Mouse (Mus musculus) left cerebral cortex, postnatal 25 days (tissue): ENCODE measurements around the gene Cphx3. TPM values are rescaled to one million over a fixed set of nuclear protein-coding genes. Genes with fewer than 3 reads are reported as not detected.
"Not testable (repeated sequence)": the region's sequence is repeated elsewhere in the genome, so short reads cannot be mapped to it uniquely, and the experiment has no call there.

Source experiments
- DNase-seq, 2 experiments: peaks; one replicate each; pipeline ENCODE4 v3.0.0; 2022; ENCODE audit warnings: low spot score in 2 of 2, mixed read lengths in 1 of 2
- intact Hi-C: fragments of 180-260 bp; cut with DNase I; formaldehyde crosslinking; loops from one replicate; pipeline ENCODE4 v1.15.1; 2025
- total RNA-seq, 2 experiments: library from RNA; stranded (reverse); gene quantifications; 2 replicates each; pipeline ENCODE4 v1.2.3; 2021

Gene Cphx3
- not detected for total RNA-seq

GRCm38 (mm10) chr14:26081997-26082396 is at the start of gene Cphx3:
Gene Cphx3, plus strand, starts transcription at chr14:26082297.
- not testable (repeated sequence) for DNase-seq

GRCm38 (mm10) chr14:26034364-26034763 is 47.7 kb upstream of the Cphx3 start:
- DNase-seq, intact Hi-C loops: not testable (repeated sequence)

More at GRCm38 (mm10) chr14:26081997-26082396, at the start of gene Cphx3:
- intact Hi-C loops: not testable (repeated sequence)

GRCm38 (mm10) chr14:26035439-26035838 is 46.7 kb upstream of the Cphx3 start:
- DNase-seq, intact Hi-C loops: not testable (repeated sequence)

GRCm38 (mm10) chr14:26042611-26043010 is 39.5 kb upstream of the Cphx3 start, which contains the start of gene Gm9780:
Gene Gm9780, minus strand, starts transcription at chr14:26042711.
- intact Hi-C loops, DNase-seq: not testable (repeated sequence)

- DNase-seq, intact Hi-C loops: not testable (repeated sequence)
These were observed 37.1 kb upstream of the Cphx3 start for GRCm38 (mm10) chr14:26045007-26045406.

GRCm38 (mm10) chr14:26047026-26047425 is 35.1 kb upstream of the Cphx3 start:
- DNase-seq, intact Hi-C loops: not testable (repeated sequence)

GRCm38 (mm10) chr14:26048767-26049166 is 33.3 kb upstream of the Cphx3 start:
- DNase-seq, intact Hi-C loops: not testable (repeated sequence)

GRCm38 (mm10) chr14:26058184-26058583 is 23.9 kb upstream of the Cphx3 start:
- intact Hi-C loops, DNase-seq: not testable (repeated sequence)

GRCm38 (mm10) chr14:26059362-26059761 is 22.7 kb upstream of the Cphx3 start:
- intact Hi-C loops, DNase-seq: not testable (repeated sequence)

GRCm38 (mm10) chr14:26066574-26067324 is 15.3 kb upstream of the Cphx3 start:
- intact Hi-C loops, DNase-seq: not testable (repeated sequence)

- intact Hi-C loops, DNase-seq: not testable (repeated sequence)
These were observed 14.8 kb upstream of the Cphx3 start, which contains the start of gene Tmem254c for GRCm38 (mm10) chr14:26067325-26067633. Gene Tmem254c, minus strand, starts transcription at chr14:26067355.

GRCm38 (mm10) chr14:26076620-26077390 is 5.3 kb upstream of the Cphx3 start:
- intact Hi-C loops, DNase-seq: not testable (repeated sequence)

GRCm38 (mm10) chr14:26081216-26081615 is 881 bp upstream of the Cphx3 start, which contains the start of gene Cphx2:
Gene Cphx2, plus strand, starts transcription at chr14:26081516.
- intact Hi-C loops, DNase-seq: not testable (repeated sequence)

- DNase-seq, intact Hi-C loops: not testable (repeated sequence)
These were observed 15.5 kb downstream of the Cphx3 start for GRCm38 (mm10) chr14:26097622-26098021.

GRCm38 (mm10) chr14:26118150-26118549 is 36.1 kb downstream of the Cphx3 start, which contains the start of gene Duxbl2:
Gene Duxbl2, plus strand, starts transcription at chr14:26118349.
- DNase-seq, intact Hi-C loops: not testable (repeated sequence)

GRCm38 (mm10) chr14:26118550-26119000 is 36.5 kb downstream of the Cphx3 start:
- DNase-seq, intact Hi-C loops: not testable (repeated sequence)

- DNase-seq, intact Hi-C loops: not testable (repeated sequence)
These were observed 37.0 kb downstream of the Cphx3 start for GRCm38 (mm10) chr14:26119095-26119494.

GRCm38 (mm10) chr14:26147095-26147494 is 65.0 kb downstream of the Cphx3 start:
- not testable (repeated sequence) for DNase-seq

GRCm38 (mm10) chr14:26156032-26156431 is 73.9 kb downstream of the Cphx3 start:
- intact Hi-C loops, DNase-seq: not testable (repeated sequence)

More at GRCm38 (mm10) chr14:26147095-26147494, 65.0 kb downstream of the Cphx3 start:
- intact Hi-C loops: not testable (repeated sequence)

GRCm38 (mm10) chr14:26161156-26161555 is 79.1 kb downstream of the Cphx3 start:
- DNase-seq, intact Hi-C loops: not testable (repeated sequence)
